Mouse (Mus musculus) neural tube, embryonic 15.5 days (tissue): ENCODE measurements around the gene Abhd13. TPM values are rescaled to one million over a fixed set of nuclear protein-coding genes. Genes with fewer than 3 reads are reported as not detected.

Source experiments
- ATAC-seq: fragments of 200-750 bp; cut with Nextera tagmentation; 2 replicates; pipeline ENCODE4 v1.8.0; 2017; ENCODE audit warnings: mild to moderate bottlenecking, moderate TSS enrichment, moderate library complexity; ENCODE audit not compliant: low FRiP score
- H3K27ac ChIP-seq: fragments of 300-500 bp; sonication (generic); replicated peaks from 2 replicates; pipeline ENCODE4 v1.5.1; 2015; ENCODE audit warnings: mild to moderate bottlenecking, inconsistent platforms
- H3K27me3 ChIP-seq: fragments of 300-500 bp; sonication (generic); replicated peaks from 2 replicates; pipeline ENCODE4 v1.6.1; 2015; ENCODE audit warnings: inconsistent platforms
- H3K36me3 ChIP-seq: fragments of 300-500 bp; sonication (generic); 2 replicates; pipeline ENCODE4 v1.6.1; 2015; ENCODE audit warnings: inconsistent platforms
- H3K4me1 ChIP-seq: fragments of 300-500 bp; sonication (generic); 2 replicates; pipeline ENCODE4 v1.6.1; 2015; ENCODE audit warnings: inconsistent platforms
- H3K4me2 ChIP-seq: fragments of 300-500 bp; sonication (generic); 2 replicates; pipeline ENCODE4 v1.6.1; 2015; ENCODE audit warnings: inconsistent platforms, mild to moderate bottlenecking, moderate library complexity
- H3K4me3 ChIP-seq: fragments of 300-500 bp; sonication (generic); replicated peaks from 2 replicates; pipeline ENCODE4 v1.5.1; 2015; ENCODE audit warnings: mild to moderate bottlenecking, inconsistent platforms
- H3K9ac ChIP-seq: fragments of 300-500 bp; sonication (generic); replicated peaks from 2 replicates; pipeline ENCODE4 v1.6.1; 2015; ENCODE audit warnings: mild to moderate bottlenecking, inconsistent platforms
- H3K9me3 ChIP-seq: fragments of 300-500 bp; sonication (generic); replicated peaks from 2 replicates; pipeline ENCODE4 v1.6.1; 2016; ENCODE audit warnings: inconsistent platforms
- WGBS: fragments of 180-500 bp; shearing (Covaris S2); methylation state at CpG from one replicate; pipeline ENCODE4 v1.1.7; 2015; ENCODE audit warnings: mixed read lengths; 5-methylcytosine and 5-hydroxymethylcytosine counted together
- polyA plus RNA-seq: library from polyadenylated mRNA; unstranded; fragments of >200 nt; fragmentation: Nextera tagmentation; extraction: Ambion mirVana; gene quantifications from 2 replicates; pipeline ENCODE4 v1.2.1, GENCODE M21; 2015

Abhd13 gene
- 12.8 and 13.2 TPM in 2 replicates for polyA plus RNA-seq

- peaks cover 10% of the 10 kb centered on the region for H3K36me3 ChIP-seq
- no peaks in the 10 kb centered on the region for H3K27me3 ChIP-seq
- ATAC-seq, result peak; percentile 74
- no peaks in the 10 kb centered on the region for H3K9me3 ChIP-seq
- H3K27ac ChIP-seq, result peak within 1 kb of the TSS; percentile 89
- WGBS, result under 1% methylated on average over 68 of the region's 68 CpGs
- peak within 1 kb of the TSS; percentile 72 for H3K4me2 ChIP-seq
- H3K9ac ChIP-seq, result peak within 1 kb of the TSS; percentile 91
- peaks cover 49% of the 10 kb centered on the region for H3K4me1 ChIP-seq
- peak within 1 kb of the TSS; percentile 98 for H3K4me3 ChIP-seq
Measured at GRCm38 (mm10) chr8:9977573-9978314, at the start of gene Abhd13, which contains the start of gene Lig4. TSS of gene Abhd13 (plus strand) at chr8:9977707. TSS of gene Lig4 (minus strand) at chr8:9977686.

DNA sequence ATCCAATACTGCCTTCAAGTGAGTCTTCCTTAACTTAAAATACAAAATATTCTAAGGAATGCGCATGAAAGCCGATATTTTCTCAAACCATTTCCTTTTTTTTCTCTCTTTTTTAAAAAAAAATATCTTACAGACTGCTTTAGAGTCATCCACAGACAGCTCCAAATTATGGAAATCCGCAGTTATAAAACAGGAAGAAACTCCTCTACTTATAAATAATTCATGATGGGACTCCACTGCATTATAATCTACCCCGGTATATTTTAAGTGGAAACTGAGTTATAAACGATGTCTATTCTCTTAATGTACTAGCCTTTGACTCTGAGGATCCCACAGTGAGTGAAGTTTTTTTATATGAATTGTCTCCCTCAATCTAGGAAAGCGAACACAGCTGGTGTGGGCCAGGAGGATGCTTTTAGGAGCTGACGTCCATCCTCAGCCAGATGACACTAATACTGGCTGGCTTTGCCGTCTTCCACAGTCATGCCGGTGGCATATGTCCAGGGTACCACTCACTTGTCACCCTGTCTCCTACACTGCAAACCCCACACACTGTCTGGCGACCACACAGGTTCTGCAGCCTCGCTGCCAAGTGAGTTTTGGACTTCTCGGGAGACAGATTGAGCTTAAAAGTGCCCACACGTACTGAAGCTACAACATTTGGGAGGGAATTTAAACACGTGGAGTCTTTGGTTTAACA lies 47.6 kb upstream of the Abhd13 start:
- H3K4me3 ChIP-seq, result no peak overlapping the region
- no peak overlapping the region for H3K4me2 ChIP-seq
- WGBS, result 73% methylated on average over 14 of the region's 14 CpGs
- H3K27me3 ChIP-seq, result no peaks in the 10 kb centered on the region
- no peak for ATAC-seq
- H3K27ac ChIP-seq, result no peak overlapping the region
- no peaks in the 10 kb centered on the region for H3K4me1 ChIP-seq
- H3K9me3 ChIP-seq, result no peaks in the 10 kb centered on the region
- no peak overlapping the region for H3K9ac ChIP-seq
- no peaks in the 10 kb centered on the region for H3K36me3 ChIP-seq

GRCm38 (mm10) chr8:9932711-9933110 lies 44.8 kb upstream of the Abhd13 start:
- Histone ChIP-seq H3K4me1 (no peaks in the 10 kb centered on the region), H3K36me3 (no peaks in the 10 kb centered on the region)

DNA sequence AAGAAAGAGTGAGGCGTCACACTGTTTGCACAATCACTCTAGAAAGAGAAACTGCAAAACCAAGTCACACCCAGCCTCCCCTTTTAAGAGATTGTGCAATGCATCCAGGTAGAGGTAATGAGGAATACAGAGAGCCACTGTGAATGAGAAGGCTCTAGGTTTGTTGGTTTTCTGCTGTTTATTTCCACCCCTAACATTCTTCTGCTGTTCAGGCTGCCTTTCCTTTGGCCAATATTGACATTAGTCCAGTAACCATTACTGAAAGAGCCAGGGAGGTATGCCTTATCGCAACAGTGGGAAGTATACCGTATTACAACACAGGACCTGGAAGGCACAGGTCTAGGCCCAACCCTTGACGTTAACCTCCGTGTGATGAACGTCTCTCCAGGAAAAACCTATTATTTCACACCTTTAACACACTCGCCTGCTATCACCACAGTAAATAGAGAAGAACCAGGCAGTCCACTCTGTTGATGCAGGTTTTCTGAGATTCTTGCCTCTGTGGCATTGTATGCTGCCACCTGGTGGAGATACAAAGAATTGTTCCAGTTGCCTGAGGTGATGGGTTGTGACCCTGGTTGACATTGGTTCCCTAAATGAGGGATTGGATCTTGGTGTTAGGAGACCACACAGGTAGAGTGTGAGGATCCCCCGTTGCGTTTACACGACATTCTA lies 42.5 kb upstream of the Abhd13 start:
- ATAC-seq, result peak; percentile 41; the same call in 1 of the 2 replicates
- Histone ChIP-seq H3K27ac (no peak overlapping the region), H3K4me2 (no peak overlapping the region), H3K9me3 (no peaks in the 10 kb centered on the region), H3K36me3 (no peaks in the 10 kb centered on the region), H3K4me3 (no peak overlapping the region), H3K4me1 (no peaks in the 10 kb centered on the region), H3K9ac (no peak overlapping the region), H3K27me3 (no peaks in the 10 kb centered on the region)
- WGBS, result 38% methylated on average over 10 of the region's 10 CpGs

More at GRCm38 (mm10) chr8:9932711-9933110, 44.8 kb upstream of the Abhd13 start:
- Histone ChIP-seq H3K4me3 (no peak overlapping the region), H3K9me3 (no peaks in the 10 kb centered on the region), H3K9ac (no peak overlapping the region), H3K27ac (no peak overlapping the region), H3K4me2 (no peak overlapping the region), H3K27me3 (no peaks in the 10 kb centered on the region)
- ATAC-seq, result no peak

DNA sequence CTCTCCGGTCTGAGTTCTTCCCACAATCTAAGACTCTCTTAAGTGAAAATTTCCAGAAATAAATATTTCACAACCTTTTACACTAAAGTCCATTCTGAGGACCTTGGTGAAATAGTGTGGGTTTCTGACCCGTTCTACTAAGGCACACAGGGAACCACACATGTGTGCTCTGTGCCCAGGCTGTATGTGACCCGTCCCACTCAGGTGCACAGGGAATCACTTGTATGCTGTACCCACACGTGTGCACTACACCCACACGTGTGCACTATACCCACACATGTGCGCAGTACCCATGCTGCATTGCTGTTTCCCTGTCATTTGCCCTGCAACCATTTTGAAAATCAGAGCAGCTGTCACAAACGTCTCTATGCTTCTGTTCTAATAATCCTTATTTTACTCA lies 41.9 kb upstream of the Abhd13 start:
- Histone ChIP-seq H3K4me1 (no peaks in the 10 kb centered on the region), H3K4me2 (no peak overlapping the region), H3K4me3 (no peak overlapping the region), H3K36me3 (no peaks in the 10 kb centered on the region), H3K27me3 (no peaks in the 10 kb centered on the region), H3K27ac (no peak overlapping the region), H3K9me3 (no peaks in the 10 kb centered on the region), H3K9ac (no peak overlapping the region)
- ATAC-seq, result no peak
- 73% methylated on average over 7 of the region's 7 CpGs for WGBS

DNA sequence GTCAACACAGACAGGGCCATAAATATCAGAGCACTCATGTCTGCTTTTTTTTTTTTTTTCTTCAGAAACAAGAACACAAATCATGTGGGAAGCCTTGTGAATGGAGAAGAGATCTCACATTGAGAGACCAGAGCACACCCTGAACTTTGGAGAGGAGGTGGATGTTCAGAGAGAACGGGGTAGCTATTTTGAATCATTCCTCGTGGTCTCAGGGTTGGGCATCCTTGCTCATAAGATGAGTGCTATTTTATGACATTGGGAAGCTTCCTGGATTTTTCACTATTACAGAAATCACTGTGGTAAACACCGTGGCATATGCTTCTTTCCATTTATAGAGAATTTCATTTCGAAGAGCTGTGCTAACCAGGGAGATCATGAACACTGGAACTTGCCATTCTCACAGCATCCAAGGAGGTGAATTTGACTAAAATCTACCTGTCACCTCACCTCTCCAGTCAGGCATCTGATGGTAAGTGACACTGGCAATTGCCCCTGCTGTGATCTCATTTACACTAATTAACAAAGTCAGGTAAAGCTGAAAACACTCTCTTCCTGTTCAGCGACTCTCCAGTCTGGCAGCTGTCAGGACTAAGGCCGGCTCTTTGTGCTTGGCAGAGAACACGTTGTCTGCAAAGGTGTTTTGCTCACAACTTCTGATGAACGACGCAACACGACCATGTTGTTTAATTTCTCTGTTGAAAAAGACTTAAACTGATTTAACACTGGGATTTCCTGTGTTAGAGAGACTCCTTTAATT lies 28.2 kb upstream of the Abhd13 start:
- no peak overlapping the region for H3K4me2 ChIP-seq
- no peak for ATAC-seq
- H3K4me1 ChIP-seq, result no peaks in the 10 kb centered on the region
- no peak overlapping the region for H3K27ac ChIP-seq
- H3K27me3 ChIP-seq, result no peaks in the 10 kb centered on the region
- no peaks in the 10 kb centered on the region for H3K36me3 ChIP-seq
- no peak overlapping the region for H3K9ac ChIP-seq
- H3K4me3 ChIP-seq, result no peak overlapping the region
- no peaks in the 10 kb centered on the region for H3K9me3 ChIP-seq
- 71% methylated on average over 10 of the region's 10 CpGs for WGBS

DNA sequence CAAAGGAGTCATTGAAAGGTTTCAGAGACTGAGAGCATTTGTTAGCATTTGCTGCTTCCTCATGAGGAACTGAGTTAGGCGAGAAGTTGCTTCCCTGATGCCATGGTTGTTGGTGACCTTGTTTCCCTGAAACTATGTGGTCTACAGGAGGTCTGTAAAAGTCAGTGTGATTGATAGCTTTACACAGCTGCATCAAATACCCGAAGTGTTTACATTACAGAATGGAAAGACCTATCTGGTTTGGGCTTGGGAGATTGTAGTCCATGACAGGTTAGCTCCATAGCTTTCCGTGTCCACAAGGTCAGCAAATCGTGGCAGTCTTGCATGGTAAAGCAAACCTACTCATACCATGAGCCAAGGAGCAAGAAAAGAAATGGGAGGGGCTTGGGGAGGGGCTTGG lies 19.2 kb upstream of the Abhd13 start:
- Histone ChIP-seq H3K9me3 (no peaks in the 10 kb centered on the region), H3K4me2 (no peak overlapping the region), H3K27ac (no peak overlapping the region), H3K4me1 (no peaks in the 10 kb centered on the region), H3K9ac (no peak overlapping the region), H3K4me3 (no peak overlapping the region), H3K27me3 (no peaks in the 10 kb centered on the region), H3K36me3 (no peaks in the 10 kb centered on the region)
- 67% methylated on average over 4 of the region's 4 CpGs for WGBS
- ATAC-seq, result no peak

GRCm38 (mm10) chr8:9959919-9960318 lies 17.6 kb upstream of the Abhd13 start:
- Histone ChIP-seq H3K4me3 (no peak overlapping the region), H3K9me3 (no peaks in the 10 kb centered on the region), H3K36me3 (no peaks in the 10 kb centered on the region), H3K27me3 (no peaks in the 10 kb centered on the region), H3K27ac (no peak overlapping the region), H3K9ac (no peak overlapping the region), H3K4me1 (no peaks in the 10 kb centered on the region), H3K4me2 (no peak overlapping the region)
- ATAC-seq, result no peak
- WGBS, result 94% methylated on average over 2 of the region's 2 CpGs

DNA sequence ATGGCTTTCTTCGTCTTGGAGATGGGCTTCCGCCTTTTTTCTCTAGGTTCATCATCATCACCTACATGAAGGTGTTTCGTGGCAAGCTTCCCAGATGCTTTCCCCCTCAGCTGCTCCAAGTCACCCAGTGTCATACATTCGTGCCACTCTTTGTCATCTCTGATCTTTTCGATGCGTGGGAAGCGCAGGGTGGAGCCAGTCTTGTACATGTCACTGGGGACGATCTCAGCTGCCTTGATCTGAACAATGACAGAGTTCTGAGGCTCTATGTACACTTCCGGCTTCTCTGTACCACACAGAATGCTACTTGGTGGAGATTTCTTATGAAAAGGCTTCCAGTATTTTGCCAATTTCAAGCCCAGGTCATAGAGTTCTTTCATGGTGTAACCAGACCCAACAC lies 5.6 kb upstream of the Abhd13 start:
- no peaks in the 10 kb centered on the region for H3K27me3 ChIP-seq
- H3K36me3 ChIP-seq, result peaks cover 37% of the 10 kb centered on the region
- peaks cover 15% of the 10 kb centered on the region for H3K4me1 ChIP-seq
- no peak overlapping the region for H3K4me2 ChIP-seq
- H3K4me3 ChIP-seq, result no peak overlapping the region
- WGBS, result 96% methylated on average over 9 of the region's 9 CpGs
- no peak for ATAC-seq
- no peaks in the 10 kb centered on the region for H3K9me3 ChIP-seq
- H3K27ac ChIP-seq, result no peak overlapping the region
- H3K9ac ChIP-seq, result no peak overlapping the region

- Histone ChIP-seq H3K27ac (no peak overlapping the region), H3K9ac (peak overlapping the region; percentile 69), H3K9me3 (no peaks in the 10 kb centered on the region), H3K27me3 (no peaks in the 10 kb centered on the region), H3K4me3 (peak overlapping the region; percentile 82), H3K4me1 (peaks cover 41% of the 10 kb centered on the region), H3K36me3 (peaks cover 30% of the 10 kb centered on the region), H3K4me2 (peak overlapping the region; percentile 78)
- 47% methylated on average over 5 of the region's 5 CpGs for WGBS
- ATAC-seq, result no peak
Measured at GRCm38 (mm10) chr8:9975276-9975675, 2.2 kb upstream of the Abhd13 start.

- Histone ChIP-seq H3K36me3 (peaks cover 27% of the 10 kb centered on the region), H3K27me3 (no peaks in the 10 kb centered on the region), H3K9ac (peak overlapping the region; percentile 69), H3K4me3 (peak overlapping the region; percentile 82), H3K4me2 (peak overlapping the region; percentile 78), H3K4me1 (peaks cover 44% of the 10 kb centered on the region), H3K27ac (peak overlapping the region; percentile 71), H3K9me3 (no peaks in the 10 kb centered on the region)
- ATAC-seq, result peak; percentile 94
- under 1% methylated on average over 47 of the region's 47 CpGs for WGBS
Measured at GRCm38 (mm10) chr8:9975898-9976611, 1.5 kb upstream of the Abhd13 start.
